Mouse (Mus musculus) kidney, postnatal 0 days (tissue): ENCODE measurements around the gene Dgat2. TPM values are rescaled to one million over a fixed set of nuclear protein-coding genes. Genes with fewer than 3 reads are reported as not detected.

Experiments
- ATAC-seq: fragments of 200-750 bp; cut with Nextera tagmentation; replicated peaks from 2 replicates; pipeline ENCODE4 v1.8.0; 2017; ENCODE audit warnings: low read depth, moderate number of reproducible peaks, moderate TSS enrichment, moderate library complexity; ENCODE audit not compliant: low FRiP score
- DNase-seq: peaks from one replicate; pipeline ENCODE4 v3.0.0-alpha.2; 2016; ENCODE audit warnings: low spot score
- H3K27ac ChIP-seq: fragments of 300-500 bp; sonication (generic); 2 replicates; pipeline ENCODE4 v1.5.1; 2014; ENCODE audit warnings: mild to moderate bottlenecking
- H3K27me3 ChIP-seq: fragments of 300-500 bp; sonication (generic); 2 replicates; pipeline ENCODE4 v1.6.1; 2014; ENCODE audit warnings: low read length, mixed read lengths; ENCODE audit not compliant: insufficient read depth
- H3K36me3 ChIP-seq: fragments of 300-500 bp; sonication (generic); 2 replicates; pipeline ENCODE4 v1.6.1; 2014; ENCODE audit warnings: low read length, mixed read lengths; ENCODE audit not compliant: insufficient read depth
- H3K4me1 ChIP-seq: fragments of 300-500 bp; sonication (generic); replicated peaks from 2 replicates; pipeline ENCODE4 v1.6.1; 2014; ENCODE audit warnings: antibody characterized with exemption, low read length, mixed read lengths; ENCODE audit not compliant: insufficient read depth
- H3K4me2 ChIP-seq: fragments of 300-500 bp; sonication (generic); 2 replicates; pipeline ENCODE4 v1.6.1; 2014; ENCODE audit warnings: mild to moderate bottlenecking, low read length, moderate library complexity, mixed read lengths
- H3K4me3 ChIP-seq: fragments of 300-500 bp; sonication (generic); replicated peaks from 2 replicates; pipeline ENCODE4 v1.5.1; 2014; ENCODE audit warnings: low read depth, low read length
- H3K9ac ChIP-seq: fragments of 300-500 bp; sonication (generic); 2 replicates; pipeline ENCODE4 v1.6.1; 2014; ENCODE audit warnings: low read depth, low read length
- H3K9me3 ChIP-seq: fragments of 300-500 bp; sonication (generic); replicated peaks from 2 replicates; pipeline ENCODE4 v1.6.1; 2016; ENCODE audit warnings: low read length, inconsistent platforms, mixed read lengths
- CTCF ChIP-seq: IDR thresholded peaks from 2 replicates; pipeline ENCODE4 v1.5.1; 2016; ENCODE audit warnings: antibody characterized with exemption, low read depth, mild to moderate bottlenecking, moderate library complexity
- WGBS: fragments of 180-500 bp; shearing (Covaris S2); extraction: QIAGEN DNeasy Blood & Tissue Kit; methylation state at CpG from one replicate; pipeline ENCODE4 v1.1.7; 2014; 5-methylcytosine and 5-hydroxymethylcytosine counted together
- polyA plus RNA-seq: library from polyadenylated mRNA; unstranded; fragments of >200 nt; fragmentation: Nextera tagmentation; extraction: Ambion mirVana; gene quantifications from 2 replicates; pipeline ENCODE4 v1.2.1, GENCODE M21; 2015

Gene Dgat2
- polyA plus RNA-seq, 1 experiment from 2014 or later, result 53.1 TPM

- Histone ChIP-seq H3K27me3 (no peaks in the 10 kb centered on the region), H3K4me3 (no peak overlapping the region), H3K4me1 (peaks cover 6% of the 10 kb centered on the region; the same call in 1 of the 2 replicates), H3K9me3 (no peaks in the 10 kb centered on the region), H3K27ac (no peak overlapping the region), H3K36me3 (no peaks in the 10 kb centered on the region), H3K9ac (no peak overlapping the region), H3K4me2 (no peak overlapping the region)
- WGBS, result 91% methylated on average over 5 of the region's 5 CpGs
- no peak for DNase-seq
- no peak for ATAC-seq
- no peak for TF ChIP-seq CTCF
These were observed 5.1 kb downstream of the Dgat2 start for GRCm38 (mm10) chr7:99177386-99177785.

GRCm38 (mm10) chr7:99175666-99176065, 6.9 kb downstream of the Dgat2 start:
- Histone ChIP-seq H3K27ac (no peak overlapping the region), H3K9me3 (no peaks in the 10 kb centered on the region), H3K4me2 (no peak overlapping the region), H3K9ac (no peak overlapping the region), H3K4me3 (no peak overlapping the region), H3K4me1 (no peaks in the 10 kb centered on the region; the same call in 1 of the 2 replicates), H3K36me3 (no peaks in the 10 kb centered on the region), H3K27me3 (no peaks in the 10 kb centered on the region)
- no peak for ATAC-seq
- no peak for DNase-seq
- 87% methylated on average over 9 of the region's 9 CpGs for WGBS
- no peak for TF ChIP-seq CTCF

- H3K27me3 ChIP-seq, result no peaks in the 10 kb centered on the region
- H3K27ac ChIP-seq, result no peak overlapping the region
- no peaks in the 10 kb centered on the region; the same call in 1 of the 2 replicates for H3K4me1 ChIP-seq
- H3K4me3 ChIP-seq, result no peak overlapping the region
- H3K9me3 ChIP-seq, result no peaks in the 10 kb centered on the region
- TF ChIP-seq CTCF, result no peak
- no peaks in the 10 kb centered on the region for H3K36me3 ChIP-seq
- DNase-seq, result no peak
- WGBS, result 50% methylated on average over 11 of the region's 11 CpGs
- H3K4me2 ChIP-seq, result no peak overlapping the region
- H3K9ac ChIP-seq, result no peak overlapping the region
- ATAC-seq, result no peak
These were observed 7.4 kb downstream of the Dgat2 start for GRCm38 (mm10) chr7:99175118-99175517.

GRCm38 (mm10) chr7:99174006-99174405, 8.5 kb downstream of the Dgat2 start:
- TF ChIP-seq CTCF, result no peak
- H3K9me3 ChIP-seq, result no peaks in the 10 kb centered on the region
- no peaks in the 10 kb centered on the region for H3K36me3 ChIP-seq
- 90% methylated on average over 4 of the region's 4 CpGs for WGBS
- H3K27me3 ChIP-seq, result no peaks in the 10 kb centered on the region
- ATAC-seq (no peak), DNase-seq (no peak)
- H3K27ac ChIP-seq, result no peak overlapping the region
- no peak overlapping the region for H3K4me2 ChIP-seq
- H3K4me1 ChIP-seq, result no peaks in the 10 kb centered on the region; the same call in 1 of the 2 replicates
- no peak overlapping the region for H3K4me3 ChIP-seq
- H3K9ac ChIP-seq, result no peak overlapping the region

- DNase-seq, result no peak
- WGBS, result 73% methylated on average over 6 of the region's 6 CpGs
These were observed 9.6 kb downstream of the Dgat2 start for GRCm38 (mm10) chr7:99172898-99173297.

GRCm38 (mm10) chr7:99171730-99172463, 10.6 kb downstream of the Dgat2 start:
- 50% methylated on average over 10 of the region's 10 CpGs for WGBS
- no peak overlapping the region for H3K27ac ChIP-seq

More at GRCm38 (mm10) chr7:99172898-99173297, 9.6 kb downstream of the Dgat2 start:
- Histone ChIP-seq H3K9me3 (no peaks in the 10 kb centered on the region), H3K4me1 (peaks cover 3% of the 10 kb centered on the region; the same call in 1 of the 2 replicates), H3K36me3 (no peaks in the 10 kb centered on the region), H3K4me2 (no peak overlapping the region), H3K9ac (no peak overlapping the region), H3K27me3 (no peaks in the 10 kb centered on the region), H3K4me3 (no peak overlapping the region), H3K27ac (no peak overlapping the region)
- no peak for TF ChIP-seq CTCF
- no peak for ATAC-seq

More at GRCm38 (mm10) chr7:99171730-99172463, 10.6 kb downstream of the Dgat2 start:
- H3K27me3 ChIP-seq, result no peaks in the 10 kb centered on the region
- DNase-seq (peak; percentile 47), ATAC-seq (no peak)
- H3K4me2 ChIP-seq, result no peak overlapping the region
- H3K4me3 ChIP-seq, result no peak overlapping the region
- no peak for TF ChIP-seq CTCF
- H3K36me3 ChIP-seq, result no peaks in the 10 kb centered on the region
- no peak overlapping the region for H3K9ac ChIP-seq
- H3K9me3 ChIP-seq, result no peaks in the 10 kb centered on the region
- peaks cover 3% of the 10 kb centered on the region; the same call in 1 of the 2 replicates for H3K4me1 ChIP-seq
